Mouse (Mus musculus) liver, embryonic 16.5 days (tissue): Measurements from ENCODE around the gene Polr3gl. TPM values are rescaled to one million over a fixed set of nuclear protein-coding genes. Genes with fewer than 3 reads are reported as not detected.

Source experiments
- ATAC-seq: fragments of 200-750 bp; cut with Nextera tagmentation; 2 replicates; pipeline ENCODE4 v1.8.0; 2017; ENCODE audit warnings: low read depth, mild to moderate bottlenecking, moderate number of reproducible peaks, moderate library complexity
- H3K27ac ChIP-seq: fragments of 300-500 bp; sonication (generic); 2 replicates; pipeline ENCODE4 v1.5.1; 2014; ENCODE audit warnings: mild to moderate bottlenecking, low read length
- H3K27me3 ChIP-seq: fragments of 300-500 bp; sonication (generic); 2 replicates; pipeline ENCODE4 v1.6.1; 2014; ENCODE audit warnings: low read depth, low read length, mixed read lengths; ENCODE audit not compliant: control insufficient read depth, insufficient read depth
- H3K36me3 ChIP-seq: fragments of 300-500 bp; sonication (generic); 2 replicates; pipeline ENCODE4 v1.6.1; 2014; ENCODE audit warnings: mild to moderate bottlenecking; ENCODE audit not compliant: control insufficient read depth, insufficient read depth
- H3K4me1 ChIP-seq: fragments of 300-500 bp; sonication (generic); 2 replicates; pipeline ENCODE4 v1.6.1; 2014; ENCODE audit warnings: low read depth, low read length, mixed read lengths; ENCODE audit not compliant: control insufficient read depth
- H3K4me2 ChIP-seq: fragments of 300-500 bp; sonication (generic); 2 replicates; pipeline ENCODE4 v1.6.1; 2014; ENCODE audit warnings: low read depth, low read length, mixed read lengths
- H3K4me3 ChIP-seq: fragments of 300-500 bp; sonication (generic); 2 replicates; pipeline ENCODE4 v1.5.1; 2014; ENCODE audit warnings: low read depth, mild to moderate bottlenecking, low read length
- H3K9ac ChIP-seq: fragments of 300-500 bp; sonication (generic); 2 replicates; pipeline ENCODE4 v1.6.1; 2014; ENCODE audit warnings: low read depth, low read length
- H3K9me3 ChIP-seq: fragments of 300-500 bp; sonication (generic); replicated peaks from 2 replicates; pipeline ENCODE4 v1.6.1; 2016; ENCODE audit warnings: low read length; ENCODE audit not compliant: control insufficient read depth
- WGBS: fragments of 180-500 bp; shearing (Covaris S2); extraction: QIAGEN DNeasy Blood & Tissue Kit; methylation state at CpG from one replicate; pipeline ENCODE4 v1.1.7; 2014; ENCODE audit not compliant: insufficient replicate concordance; 5-methylcytosine and 5-hydroxymethylcytosine counted together
- polyA plus RNA-seq: library from polyadenylated mRNA; unstranded; fragments of >200 nt; fragmentation: Nextera tagmentation; extraction: Ambion mirVana; gene quantifications from 2 replicates; pipeline ENCODE4 v1.2.1, GENCODE M21; 2015

Gene Polr3gl
- polyA plus RNA-seq, 1 experiment from 2014 or later: 10.8 TPM

DNA sequence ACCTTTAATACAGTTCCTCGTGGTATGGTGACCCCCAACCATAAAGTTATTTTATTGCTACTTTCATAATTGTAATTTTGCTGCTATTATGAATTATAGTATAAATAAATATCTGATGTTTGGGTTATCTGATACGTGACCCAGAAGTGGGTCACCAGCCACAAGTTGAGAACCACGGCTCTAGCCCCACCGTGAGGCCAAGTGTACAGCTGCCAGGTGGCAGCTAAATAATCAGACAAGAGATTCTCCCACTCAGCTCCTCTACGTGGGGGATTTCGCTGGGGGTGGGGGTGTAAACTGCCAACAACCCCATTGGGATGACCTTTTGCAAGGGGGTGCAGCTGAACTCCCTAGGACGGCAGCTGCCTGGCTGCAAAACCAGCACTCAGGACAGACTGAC is 61.9 kb downstream of the Polr3gl start:
- no peak for ATAC-seq
- Histone ChIP-seq H3K9me3 (no peaks in the 10 kb centered on the region), H3K4me3 (no peak overlapping the region), H3K9ac (no peak overlapping the region), H3K4me1 (0 out of 2 replicates have a peak, but pooled peaks cover 2% of the 10 kb centered on the region), H3K27ac (no peak overlapping the region), H3K27me3 (peaks cover 18% of the 10 kb centered on the region), H3K36me3 (no peaks in the 10 kb centered on the region), H3K4me2 (no peak overlapping the region)
- WGBS: 45% methylated on average over 7 of the region's 7 CpGs

DNA sequence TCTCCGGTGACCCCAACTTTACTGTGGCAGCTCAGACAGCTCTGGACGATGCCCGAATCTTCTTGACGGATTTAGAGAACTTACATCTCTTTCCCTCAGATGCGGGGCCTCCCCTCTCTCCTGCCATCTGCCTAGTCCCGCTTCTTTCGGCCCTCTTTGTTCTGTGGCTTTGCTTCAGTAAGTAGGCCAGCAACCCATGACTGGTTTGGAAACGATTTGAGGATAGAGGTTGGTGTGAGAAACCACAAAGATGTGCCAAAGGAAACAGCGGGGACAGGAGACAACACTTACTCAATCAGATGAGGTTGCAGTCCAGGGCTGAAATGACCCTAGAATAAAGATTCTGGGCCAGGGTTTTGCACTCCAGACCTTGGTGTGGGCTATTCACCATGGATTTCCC is 65.5 kb downstream of the Polr3gl start:
- H3K36me3 ChIP-seq: no peaks in the 10 kb centered on the region
- peaks cover 39% of the 10 kb centered on the region for H3K27me3 ChIP-seq
- WGBS: 42% methylated on average over 9 of the region's 9 CpGs
- H3K9ac ChIP-seq: no peak overlapping the region
- no peak overlapping the region for H3K27ac ChIP-seq
- no peak overlapping the region for H3K4me2 ChIP-seq
- H3K9me3 ChIP-seq: no peaks in the 10 kb centered on the region
- ATAC-seq: no peak
- no peak overlapping the region for H3K4me3 ChIP-seq
- H3K4me1 ChIP-seq: peaks cover 2% of the 10 kb centered on the region; the same call in 1 of the 2 replicates

Other genes with a start within 250 kb of the Polr3gl start
- gene BC107364, start 141.9 kb downstream of the Polr3gl start, polyA plus RNA-seq: not detected in 2 replicates
- 9.2 and 12.0 TPM in 2 replicates for gene Hfe2, start 69.0 kb downstream of the Polr3gl start, polyA plus RNA-seq
- gene Txnip, start 36.2 kb downstream of the Polr3gl start, polyA plus RNA-seq: 49.3 and 51.2 TPM in 2 replicates
- gene Gm16253, start 17.2 kb downstream of the Polr3gl start, polyA plus RNA-seq: 0.48 and 0.55 TPM in 2 replicates
- gene Ankrd34a, start 2.5 kb upstream of the Polr3gl start, polyA plus RNA-seq: 0.09 and 0.15 TPM in 2 replicates
- 0.49 and 0.68 TPM in 2 replicates for gene Lix1l, start 7.0 kb upstream of the Polr3gl start, polyA plus RNA-seq
- 48.1 and 48.4 TPM in 2 replicates for gene Rbm8a, start 35.8 kb upstream of the Polr3gl start, polyA plus RNA-seq
- 14.5 and 15.3 TPM in 2 replicates for gene Pex11b, start 41.2 kb upstream of the Polr3gl start, polyA plus RNA-seq
- gene Gm42957, start 41.3 kb upstream of the Polr3gl start, polyA plus RNA-seq: 0.02 TPM in 1 of 2 replicates, not detected in the other
- 0.17 and 0.18 TPM in 2 replicates for gene Itga10, start 51.4 kb upstream of the Polr3gl start, polyA plus RNA-seq
- 0.22 and 0.28 TPM in 2 replicates for gene Ankrd35, start 76.0 kb upstream of the Polr3gl start, polyA plus RNA-seq
- 5.7 and 7.2 TPM in 2 replicates for gene Pias3, start 102.2 kb upstream of the Polr3gl start, polyA plus RNA-seq
- gene Nudt17, start 114.4 kb upstream of the Polr3gl start, polyA plus RNA-seq: 0.62 and 0.81 TPM in 2 replicates
- gene Polr3c, start 133.4 kb upstream of the Polr3gl start, polyA plus RNA-seq: 19.4 and 19.5 TPM in 2 replicates
- gene Rnf115, start 133.5 kb upstream of the Polr3gl start, polyA plus RNA-seq: 24.9 and 28.5 TPM in 2 replicates
- gene Pdzk1, start 235.1 kb upstream of the Polr3gl start, polyA plus RNA-seq: 30.3 and 33.5 TPM in 2 replicates
- 0.22 and 0.27 TPM in 2 replicates for gene Cd160, start 235.2 kb upstream of the Polr3gl start, polyA plus RNA-seq